Mouse (Mus musculus) cerebral cortex, adult 2 months (tissue): ENCODE measurements around the gene Prok1.

Experiments used
- WGBS: fragments of 180-500 bp; shearing (Covaris S2); methylation state at CpG from one replicate; pipeline ENCODE4 v1.1.7; 2018; 5-methylcytosine and 5-hydroxymethylcytosine counted together

Prok1 gene

GRCm38 (mm10) chr3:107183178-107183577 lies 56.3 kb downstream of the Prok1 start:
- 75% methylated on average over 3 of the region's 3 CpGs for WGBS
